12 mouse cellular contexts compared by ENCODE assay signal in genomic region chr10:91249681-91250195, GRCm38 (mm10).
DNase-seq lines count a peak whose midpoint lies in the region; ATAC-seq and TF ChIP-seq lines count a peak whose summit lies in the region.
"Had no signal": no experiment of that assay in that cellular context is flagged by ENCODE, and none has a peak within 500 bp of the region (broad histone marks: within the 10 kb centered on the region; RNA-seq: fewer than 3 reads in every experiment).

No protein-coding gene starts in this region.

- TF ChIP-seq CTCF in hindbrain, postnatal 0 days (IDR thresholded peaks at IDR 0.05; ENCODE audit: low read depth), result no peak
- no peak for TF ChIP-seq CTCF in stomach, postnatal 0 days (IDR thresholded peaks at IDR 0.05; ENCODE audit: low read depth)

- peak; percentile 36; the same call in 1 of the 2 replicates for ATAC-seq in hindbrain, embryonic 13.5 days (ENCODE audit: low FRiP score)
- no peak for ATAC-seq in hindbrain, postnatal 0 days
- ATAC-seq in stomach, postnatal 0 days (ENCODE audit: low FRiP score, low TSS enrichment), result no peak
- no peak for ATAC-seq in cerebellum, adult (ENCODE audit: insufficient number of reproducible peaks, low FRiP score, low TSS enrichment)

- H3K4me2 ChIP-seq in hindbrain, embryonic 13.5 days, result peak overlapping the region; percentile 9; the same call in 1 of the 2 replicates
- H3K4me2 ChIP-seq in hindbrain, postnatal 0 days (ENCODE audit: low read depth, low read length), result peak overlapping the region; percentile 22; the same call in 1 of the 2 replicates
- H3K4me2 ChIP-seq in stomach, postnatal 0 days (replicated peaks; ENCODE audit: low read depth), result peak overlapping the region; percentile 45

- DNase-seq in hindbrain, embryonic 10.5 days (ENCODE audit: low spot score), result no peak
- peak; percentile 27 for DNase-seq in retina, postnatal 1 day
- no peak for DNase-seq in retina, embryonic 14.5 days (ENCODE audit: low spot score)
- DNase-seq in hindbrain, postnatal 0 days (ENCODE audit: low spot score), result no peak
- no peak for DNase-seq in stomach, postnatal 0 days (ENCODE audit: low spot score)
- DNase-seq in spleen, postnatal 4 days (ENCODE audit: low spot score in 2 of 2), result no peak
- DNase-seq: adrenal gland, postnatal 10 days; gastrocnemius, postnatal 36 days; right cerebral cortex, postnatal 14 days; thymus, postnatal 4 days had no signal

- H3K36me3 ChIP-seq in hindbrain, embryonic 13.5 days, result no peaks in the 10 kb centered on the region
- no peaks in the 10 kb centered on the region for H3K36me3 ChIP-seq in hindbrain, embryonic 10.5 days
- no peaks in the 10 kb centered on the region for H3K36me3 ChIP-seq in hindbrain, postnatal 0 days (ENCODE audit: insufficient read depth, low read length)
- no peaks in the 10 kb centered on the region for H3K36me3 ChIP-seq in stomach, postnatal 0 days (ENCODE audit: control insufficient read depth, insufficient read depth, low read length)

- no peak overlapping the region for H3K27ac ChIP-seq in hindbrain, embryonic 13.5 days
- no peak overlapping the region for H3K27ac ChIP-seq in hindbrain, embryonic 10.5 days
- no peak overlapping the region for H3K27ac ChIP-seq in hindbrain, postnatal 0 days
- no peak overlapping the region for H3K27ac ChIP-seq in stomach, postnatal 0 days (replicated peaks)

- no peak overlapping the region for H3K4me3 ChIP-seq in hindbrain, embryonic 13.5 days
- no peak overlapping the region for H3K4me3 ChIP-seq in hindbrain, embryonic 10.5 days
- H3K4me3 ChIP-seq in hindbrain, postnatal 0 days (ENCODE audit: low read length), result no peak overlapping the region
- peak overlapping the region; percentile 21 for H3K4me3 ChIP-seq in stomach, postnatal 0 days (ENCODE audit: low read depth, low read length)

- no peak for TF ChIP-seq EP300 in stomach, postnatal 0 days (optimal IDR thresholded peaks at IDR 0.05)

- H3K4me1 ChIP-seq in hindbrain, embryonic 13.5 days (replicated peaks), result no peaks in the 10 kb centered on the region; the same call in 1 of the 2 replicates
- H3K4me1 ChIP-seq in hindbrain, embryonic 10.5 days (replicated peaks), result 0 out of 2 replicates have a peak, but pooled peaks cover 4% of the 10 kb centered on the region
- no peaks in the 10 kb centered on the region for H3K4me1 ChIP-seq in hindbrain, postnatal 0 days (ENCODE audit: insufficient read depth, low read length)
- no peaks in the 10 kb centered on the region for H3K4me1 ChIP-seq in stomach, postnatal 0 days (replicated peaks; ENCODE audit: control insufficient read depth, insufficient read depth)

- no peaks in the 10 kb centered on the region for H3K27me3 ChIP-seq in hindbrain, embryonic 13.5 days
- no peaks in the 10 kb centered on the region for H3K27me3 ChIP-seq in hindbrain, embryonic 10.5 days (ENCODE audit: insufficient read depth, poor library complexity, severe bottlenecking)
- no peaks in the 10 kb centered on the region for H3K27me3 ChIP-seq in hindbrain, postnatal 0 days (ENCODE audit: insufficient read depth, low read length)
- H3K27me3 ChIP-seq in stomach, postnatal 0 days (ENCODE audit: control insufficient read depth, insufficient read depth, low read length), result no peaks in the 10 kb centered on the region

- no peak overlapping the region for H3K9ac ChIP-seq in hindbrain, embryonic 13.5 days
- H3K9ac ChIP-seq in hindbrain, postnatal 0 days (replicated peaks; ENCODE audit: low read length), result no peak overlapping the region
- peak overlapping the region; percentile 43; the same call in 1 of the 2 replicates for H3K9ac ChIP-seq in stomach, postnatal 0 days (ENCODE audit: low read length)

- WGBS in hindbrain, embryonic 13.5 days, result 50% methylated on average over 18 of the region's 18 CpGs
- WGBS in hindbrain, embryonic 10.5 days, result 73% methylated on average over 18 of the region's 18 CpGs
- WGBS in hindbrain, postnatal 0 days, result 43% methylated on average over 18 of the region's 18 CpGs
- 23% methylated on average over 18 of the region's 18 CpGs for WGBS in stomach, postnatal 0 days

- H3K9me3 ChIP-seq in hindbrain, embryonic 13.5 days, result no peaks in the 10 kb centered on the region
- no peaks in the 10 kb centered on the region for H3K9me3 ChIP-seq in hindbrain, embryonic 10.5 days
- no peaks in the 10 kb centered on the region for H3K9me3 ChIP-seq in hindbrain, postnatal 0 days (ENCODE audit: low read length)
- no peaks in the 10 kb centered on the region for H3K9me3 ChIP-seq in stomach, postnatal 0 days (ENCODE audit: control insufficient read depth, low read length)
